Mouse (Mus musculus): ENCODE results near the gene Slfn1. TPM values are rescaled to one million over a fixed set of nuclear protein-coding genes. Genes with fewer than 3 reads are reported as not detected.

The Slfn1 gene
- total RNA-seq, 2 experiments from 2014 or later: 0.22 to 0.31 TPM

Other genes starting within 250 kb of the Slfn1 start
- gene Rffl, start 245.6 kb upstream of the Slfn1 start, total RNA-seq (2021): 1 to 10 TPM; 4.5 to 5.7 TPM
- 10 to 100 TPM; 10.9 to 11.0 TPM for gene Rad51d, start 226.2 kb upstream of the Slfn1 start, total RNA-seq (2021)
- gene Fndc8, start 224.7 kb upstream of the Slfn1 start, total RNA-seq (2021): under 1 TPM in 1 of 2 experiments, not detected in 1; 0.12 TPM
- 10 to 100 TPM; 11.2 to 13.8 TPM for gene Nle1, start 208.4 kb upstream of the Slfn1 start, total RNA-seq (2021)
- gene Unc45b, start 206.3 kb upstream of the Slfn1 start, total RNA-seq (2021): 100 to 1,000 TPM; 161 to 177 TPM
- 10 to 100 TPM; 70.4 to 70.6 TPM for gene Slfn5, start 165.5 kb upstream of the Slfn1 start, total RNA-seq (2021)
- gene Slfn9, start 125.0 kb upstream of the Slfn1 start, total RNA-seq (2021): 1 to 10 TPM; 5.6 to 6.9 TPM
- under 1 TPM; 0.35 to 0.45 TPM for gene Slfn8, start 96.0 kb upstream of the Slfn1 start, total RNA-seq (2021)
- 1 to 10 TPM; 2.5 to 3.0 TPM for gene Slfn2, start 51.7 kb upstream of the Slfn1 start, total RNA-seq (2021)
- under 1 TPM; 0.12 to 0.14 TPM for gene Slfn4, start 58.3 kb downstream of the Slfn1 start, total RNA-seq (2021)
- 1 to 10 TPM; 3.3 to 3.7 TPM for gene Slfn3, start 74.5 kb downstream of the Slfn1 start, total RNA-seq (2021)
- under 1 TPM; 0.10 to 0.15 TPM for gene Slfn14, start 169.9 kb downstream of the Slfn1 start, total RNA-seq (2021)
- gene Ap2b1, start 182.2 kb downstream of the Slfn1 start, total RNA-seq (2021): 10 to 100 TPM; 73.2 to 81.4 TPM
- 10 to 100 TPM; 12.8 to 12.9 TPM for gene Pex12, start 185.7 kb downstream of the Slfn1 start, total RNA-seq (2021)

Measured in heart, postnatal 10 days (tissue).